Mouse (Mus musculus): ENCODE results near the gene Gm15127. TPM values are rescaled to one million over a fixed set of nuclear protein-coding genes. Genes with fewer than 3 reads are reported as not detected.
"Not testable (repeated sequence)": the region's sequence is repeated elsewhere in the genome, so short reads cannot be mapped to it uniquely, and the experiment has no call there.

The Gm15127 gene
- total RNA-seq (2014; rRNA removed) (not detected in 2 replicates), polyA plus RNA-seq (2015; fragmentation: Nextera tagmentation; extraction: Ambion mirVana) (not detected in 2 replicates)

DNA sequence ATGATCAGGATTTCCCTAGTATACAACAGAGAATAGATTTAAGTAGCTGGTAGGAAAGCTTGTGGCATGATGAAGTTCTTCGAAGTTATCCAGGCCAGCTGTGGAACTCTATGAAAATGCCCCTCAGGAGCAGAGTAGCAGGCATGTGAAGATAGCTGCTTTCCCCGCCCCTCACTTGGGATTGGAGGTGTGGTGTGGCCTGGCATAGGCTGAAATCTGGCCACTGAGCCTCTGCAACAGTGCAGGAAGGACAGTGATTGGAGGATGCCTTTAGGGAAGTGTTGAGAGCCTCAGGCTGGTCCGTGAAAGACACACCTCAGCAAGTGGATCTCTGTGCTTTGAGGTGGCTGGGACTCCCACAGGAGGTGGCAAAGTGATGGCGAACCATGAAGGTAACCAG lies at the start of gene Gm15127:
Gm15127 (plus strand) TSS at position 301 of the 400 bp plus-strand sequence.
- 67% methylated on average over 1 of the region's 4 CpGs for WGBS
- H3K4me2 ChIP-seq (ENCODE audit: low read depth, low read length, poor library complexity, severe bottlenecking); H3K9me3 ChIP-seq (ENCODE audit: low read length); H3K9ac ChIP-seq (replicated peaks; ENCODE audit: low read length, poor library complexity, severe bottlenecking); H3K27me3 ChIP-seq (ENCODE audit: insufficient read depth, low read length); H3K4me1 ChIP-seq (ENCODE audit: insufficient read depth, low read length); H3K36me3 ChIP-seq (ENCODE audit: insufficient read depth, low read length); DNase-seq (ENCODE audit: low spot score); ATAC-seq (ENCODE audit: low FRiP score); H3K4me3 ChIP-seq (ENCODE audit: low read depth, low read length); H3K27ac ChIP-seq (ENCODE audit: low read depth, low read length): not testable (repeated sequence)

DNA sequence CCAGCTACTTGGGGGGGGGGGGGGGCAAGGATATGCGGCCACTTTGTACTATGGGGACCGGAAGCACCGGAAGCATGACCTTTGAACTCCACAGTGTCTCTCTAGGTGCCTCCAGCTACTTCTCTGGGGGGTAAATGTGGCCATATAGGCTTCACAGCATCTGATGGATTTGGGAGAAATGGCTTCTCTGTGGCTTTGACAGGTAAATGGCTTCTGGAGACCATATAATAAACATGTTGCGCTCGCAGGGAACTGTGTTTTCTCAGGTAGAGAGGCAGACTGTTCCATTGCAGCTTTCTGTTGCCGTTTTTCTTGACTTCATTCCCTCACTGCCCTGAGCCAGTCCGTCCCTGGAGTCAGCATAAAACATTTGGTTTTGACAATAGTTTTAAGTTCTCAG lies 48.3 kb upstream of the Gm15127 start, which contains the start of gene Gm8334:
Gm8334 (minus strand) TSS at position 101 of the 400 bp plus-strand sequence.
- DNase-seq (ENCODE audit: low spot score); H3K27ac ChIP-seq (ENCODE audit: low read depth, low read length); H3K4me1 ChIP-seq (ENCODE audit: insufficient read depth, low read length); H3K36me3 ChIP-seq (ENCODE audit: insufficient read depth, low read length); H3K9ac ChIP-seq (replicated peaks; ENCODE audit: low read length, poor library complexity, severe bottlenecking); H3K9me3 ChIP-seq (ENCODE audit: low read length); H3K4me3 ChIP-seq (ENCODE audit: low read depth, low read length); ATAC-seq (ENCODE audit: low FRiP score); H3K4me2 ChIP-seq (ENCODE audit: low read depth, low read length, poor library complexity, severe bottlenecking); H3K27me3 ChIP-seq (ENCODE audit: insufficient read depth, low read length): not testable (repeated sequence)
- 85% methylated on average over 4 of the region's 7 CpGs for WGBS

DNA sequence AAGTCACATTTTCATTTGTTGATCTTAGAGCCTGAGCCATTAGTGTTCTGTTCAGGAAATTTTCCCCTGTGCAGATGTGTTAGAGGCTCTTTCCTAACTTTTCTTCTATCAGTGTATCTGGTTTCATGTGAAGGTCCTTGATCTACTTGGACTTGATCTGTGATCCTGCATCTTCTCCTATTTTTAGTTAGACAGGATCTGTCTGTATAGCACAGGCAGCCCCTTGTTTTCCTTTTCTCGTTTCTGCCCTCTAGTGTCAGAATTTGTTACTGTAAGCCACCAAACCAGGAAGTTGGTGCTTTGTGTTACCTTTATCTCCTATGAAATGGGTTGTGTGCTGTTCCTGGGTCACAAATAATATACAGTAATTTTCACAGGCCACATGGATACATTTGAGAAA lies 12.9 kb downstream of the Gm15127 start:
- not testable (repeated sequence) for H3K4me1 ChIP-seq (ENCODE audit: insufficient read depth, low read length); ATAC-seq (ENCODE audit: low FRiP score); H3K9me3 ChIP-seq (ENCODE audit: low read length); DNase-seq (ENCODE audit: low spot score); H3K27me3 ChIP-seq (ENCODE audit: insufficient read depth, low read length); H3K9ac ChIP-seq (replicated peaks; ENCODE audit: low read length, poor library complexity, severe bottlenecking); H3K27ac ChIP-seq (ENCODE audit: low read depth, low read length); H3K4me3 ChIP-seq (ENCODE audit: low read depth, low read length); H3K4me2 ChIP-seq (ENCODE audit: low read depth, low read length, poor library complexity, severe bottlenecking); H3K36me3 ChIP-seq (ENCODE audit: insufficient read depth, low read length)
- WGBS = 18% methylated on average over 1 of the region's 1 CpGs

Other genes with a start within 250 kb of the Gm15127 start
- not detected in 2 replicates for gene Gm15114, start 174.6 kb upstream of the Gm15127 start, total RNA-seq (2014; rRNA removed)
- not detected in 2 replicates for gene Gm15114, start 174.6 kb upstream of the Gm15127 start, polyA plus RNA-seq (2015; fragmentation: Nextera tagmentation; extraction: Ambion mirVana)
- gene Gm8334, start 48.4 kb upstream of the Gm15127 start, total RNA-seq (2014; rRNA removed) = not detected in 2 replicates
- not detected in 2 replicates for gene Gm8334, start 48.4 kb upstream of the Gm15127 start, polyA plus RNA-seq (2015; fragmentation: Nextera tagmentation; extraction: Ambion mirVana)
- not detected in 2 replicates for gene Luzp4, start 194.0 kb downstream of the Gm15127 start, total RNA-seq (2014; rRNA removed)
- gene Luzp4, start 194.0 kb downstream of the Gm15127 start, polyA plus RNA-seq (2015; fragmentation: Nextera tagmentation; extraction: Ambion mirVana) = not detected in 2 replicates